Mouse (Mus musculus) ovary, postnatal 14 days (tissue): ENCODE measurements around the gene Gm38431.
A peak's percentile ranks its signal among the peaks of the same experiment; 100 is the strongest.
"Not testable (repeated sequence)": the region's sequence is repeated elsewhere in the genome, so short reads cannot be mapped to it uniquely, and the experiment has no call there.

ENCODE experiments used
- DNase-seq: peaks from one replicate; pipeline ENCODE4 v3.0.0; 2022; ENCODE audit warnings: low spot score

Gm38431 gene

DNA sequence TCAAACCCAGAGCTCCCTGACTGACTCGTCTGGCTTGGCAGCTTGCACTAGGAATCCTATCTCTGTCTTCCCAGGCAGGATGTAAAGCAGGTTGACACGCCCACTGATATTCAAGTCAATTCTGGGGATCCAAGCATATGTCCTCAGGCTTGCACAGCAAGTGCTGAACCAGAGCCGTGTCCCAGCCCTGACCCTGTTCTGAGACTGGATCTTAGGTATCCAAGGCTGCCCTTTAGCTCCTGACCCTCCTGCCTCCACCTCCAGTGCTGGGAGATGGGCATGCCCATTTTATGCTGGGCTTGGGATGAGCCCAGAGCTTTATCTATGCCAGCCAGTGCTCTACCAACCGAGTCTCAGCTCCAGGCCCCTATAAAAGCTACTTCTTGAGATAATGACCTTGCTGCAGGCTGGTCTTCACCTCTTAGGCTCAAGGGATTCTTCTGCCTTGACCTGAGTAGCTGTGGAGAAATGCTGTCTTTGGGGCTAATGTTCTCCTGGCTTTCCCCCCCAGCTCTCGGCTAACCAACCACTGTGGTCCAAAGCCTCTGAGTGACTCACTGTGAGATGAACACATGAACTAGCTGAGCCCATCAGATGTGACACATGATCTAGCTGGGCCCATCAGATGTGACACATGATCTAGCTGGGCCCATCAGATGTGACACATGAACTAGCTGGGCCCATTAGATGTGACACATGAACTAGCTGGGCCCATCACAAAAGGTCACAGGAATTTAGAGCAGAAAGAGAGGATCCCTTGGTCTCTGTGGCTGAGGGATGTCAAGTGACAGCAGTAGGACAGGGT, 14.2 kb upstream of the Gm38431 start:
- DNase-seq: no peak

DNA sequence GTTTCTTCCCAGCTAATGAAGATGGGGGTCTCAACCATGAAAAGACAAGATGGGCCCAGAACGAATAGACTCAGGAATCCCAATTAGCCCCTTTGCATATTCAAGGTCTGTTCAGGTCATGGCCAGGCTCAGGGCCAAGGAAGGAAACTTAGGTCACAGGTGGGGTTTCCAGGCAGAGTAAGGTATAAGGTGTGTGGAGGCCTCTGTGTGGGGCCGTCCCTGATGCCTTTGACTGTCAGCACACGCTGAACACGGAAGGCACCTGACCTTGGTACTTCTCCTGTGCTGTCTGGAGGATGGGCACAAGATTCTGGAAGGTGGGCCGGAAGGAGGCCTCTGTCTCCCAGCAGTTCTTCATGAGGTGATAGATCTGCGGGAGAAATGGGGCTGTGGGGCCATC, 13.0 kb upstream of the Gm38431 start:
- no peak for DNase-seq

DNA sequence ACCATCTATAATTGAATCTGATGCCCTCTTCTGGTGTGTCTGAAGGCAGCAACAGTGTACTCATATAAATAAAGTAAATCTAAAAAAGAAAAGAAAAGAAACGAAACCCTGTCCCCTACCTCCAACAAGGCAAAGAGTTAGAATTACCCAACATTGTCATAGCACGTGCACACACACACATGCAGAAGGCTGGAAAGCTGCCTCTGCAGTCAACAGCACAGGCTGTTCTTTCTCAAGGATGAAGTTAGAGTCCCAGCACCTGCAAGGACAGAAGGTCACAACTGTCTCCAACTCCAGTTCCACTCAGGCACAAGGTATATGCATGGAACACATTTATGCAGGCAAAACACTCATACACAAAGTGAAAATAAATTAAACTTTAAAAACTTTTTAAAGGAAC, 10.3 kb upstream of the Gm38431 start:
- DNase-seq: no peak

DNA sequence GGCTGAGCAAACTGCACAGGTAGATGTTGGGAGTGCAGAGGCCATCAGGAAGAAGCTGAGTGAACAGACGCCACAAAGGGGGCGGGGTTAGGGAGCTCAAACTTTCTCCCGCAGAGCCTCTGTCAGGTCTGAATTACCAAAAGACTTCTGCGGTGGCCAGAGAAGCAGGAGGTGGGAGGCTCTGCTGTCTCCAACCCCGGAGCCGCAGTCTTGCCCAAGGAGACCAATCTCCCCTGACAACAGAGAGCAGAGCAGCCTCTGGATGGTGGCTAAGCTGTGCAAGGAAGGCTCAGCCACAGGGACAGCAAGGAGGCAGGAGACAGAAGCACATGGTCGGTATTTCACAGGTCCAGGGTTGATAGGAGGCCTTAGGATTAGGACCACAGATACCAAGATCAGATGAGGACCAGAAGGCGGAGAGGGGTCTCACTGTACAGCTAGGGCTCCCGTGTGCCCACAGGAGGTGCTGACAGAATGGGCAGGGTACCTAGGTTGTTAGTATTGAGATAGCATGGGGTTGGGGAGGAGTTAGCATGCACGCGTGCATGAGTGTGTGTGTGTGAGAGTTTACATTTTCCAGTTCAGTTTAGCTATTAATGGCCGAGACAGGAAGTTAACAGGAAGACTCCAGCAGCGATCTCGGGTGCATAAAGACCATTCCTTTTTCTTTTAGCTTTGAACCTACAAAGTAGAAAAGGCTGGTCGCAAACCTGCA, 8.8 kb upstream of the Gm38431 start:
- DNase-seq: no peak

DNA sequence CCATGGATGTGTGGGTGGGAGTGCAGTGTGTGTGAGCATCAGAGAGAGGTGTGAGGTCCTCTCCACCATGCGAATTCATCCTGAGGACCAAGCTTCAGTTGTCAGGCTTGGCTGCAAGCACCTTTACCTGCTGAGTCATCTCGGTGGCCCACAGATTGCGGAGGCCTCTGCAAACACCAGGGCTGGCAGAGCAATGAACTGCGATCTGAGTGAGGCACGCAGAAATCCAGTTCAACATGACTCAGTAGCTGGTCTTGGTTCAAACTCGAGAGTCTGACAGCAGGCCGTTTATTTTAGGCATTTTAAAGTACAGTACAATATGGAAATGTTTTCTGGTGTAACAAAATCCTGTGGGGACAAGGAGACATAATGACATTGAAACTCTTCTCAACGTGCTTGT, 6.0 kb upstream of the Gm38431 start:
- no peak for DNase-seq

DNA sequence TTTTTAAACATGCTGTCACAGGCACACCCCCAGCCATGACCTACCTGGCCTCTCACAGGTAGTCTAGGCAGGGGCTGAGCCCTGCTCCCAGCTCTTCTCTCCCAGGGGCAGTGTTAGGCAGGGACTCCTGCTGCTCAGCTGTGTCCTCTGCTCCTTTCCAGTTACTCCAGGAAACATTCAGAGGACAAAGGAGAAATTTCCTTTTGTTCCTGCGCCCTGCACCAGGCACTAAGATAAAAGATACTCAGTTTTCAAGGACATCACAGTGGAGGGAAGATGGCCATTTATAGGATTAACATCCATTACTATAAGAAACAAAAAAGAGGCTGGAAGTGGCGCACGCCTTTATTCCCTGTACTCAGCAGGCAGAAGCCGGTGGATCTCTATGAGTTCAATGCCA, 4.2 kb upstream of the Gm38431 start:
- DNase-seq: no peak

DNA sequence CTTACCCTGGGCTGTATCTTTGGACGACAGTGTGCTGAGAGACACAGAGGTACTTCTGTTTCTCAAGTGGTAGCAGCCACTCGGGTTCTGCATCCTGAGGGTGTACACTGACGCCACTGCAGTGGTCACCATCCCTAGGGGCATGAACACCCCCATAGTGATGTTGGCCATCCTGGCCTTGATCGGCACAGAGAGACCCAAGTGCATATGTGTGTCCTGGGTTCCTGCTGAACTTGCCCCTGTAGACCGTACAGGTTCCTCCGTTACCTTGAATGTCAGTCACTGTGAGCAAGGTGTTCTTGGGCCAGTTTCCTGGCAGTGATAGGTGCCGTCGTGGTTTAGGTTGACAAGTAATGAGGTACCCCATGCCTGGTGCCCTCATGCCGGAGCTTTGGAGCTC, 1.6 kb upstream of the Gm38431 start:
- no peak for DNase-seq

DNA sequence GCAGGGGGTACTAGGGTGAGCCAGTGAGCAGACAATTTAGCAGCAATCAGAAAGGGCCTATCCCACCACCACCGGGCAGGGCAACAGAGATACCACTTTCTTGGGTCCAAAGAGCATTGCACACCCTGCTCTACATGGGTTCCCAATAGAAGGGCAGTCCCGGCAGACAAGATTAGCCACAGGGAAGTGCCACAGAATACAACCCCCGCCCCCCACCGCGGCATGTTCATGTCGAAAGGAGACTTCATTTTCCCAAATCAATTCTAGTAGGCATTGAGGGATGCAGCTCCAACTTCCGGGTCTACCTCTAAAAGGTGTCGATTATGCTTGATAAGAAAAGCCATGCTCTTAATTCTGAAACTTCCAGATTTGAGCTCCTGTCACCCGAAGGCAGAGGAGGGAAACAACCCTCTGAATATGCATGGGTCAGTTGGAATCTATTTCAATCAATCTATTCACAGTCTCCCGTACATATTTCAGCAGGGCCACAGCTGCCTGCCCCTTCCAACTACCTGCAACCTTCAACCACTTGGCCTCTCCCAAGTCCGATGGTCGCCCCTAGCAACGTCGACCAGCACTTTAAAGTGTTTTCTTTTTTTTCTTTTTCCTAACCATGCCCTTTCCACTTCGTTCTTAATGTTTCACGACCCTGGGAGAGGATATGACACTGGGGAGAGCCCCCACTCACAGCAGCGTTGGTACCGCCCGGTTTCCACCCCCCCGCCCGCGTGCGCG, 658 bp downstream of the Gm38431 start:
- DNase-seq: no peak

DNA sequence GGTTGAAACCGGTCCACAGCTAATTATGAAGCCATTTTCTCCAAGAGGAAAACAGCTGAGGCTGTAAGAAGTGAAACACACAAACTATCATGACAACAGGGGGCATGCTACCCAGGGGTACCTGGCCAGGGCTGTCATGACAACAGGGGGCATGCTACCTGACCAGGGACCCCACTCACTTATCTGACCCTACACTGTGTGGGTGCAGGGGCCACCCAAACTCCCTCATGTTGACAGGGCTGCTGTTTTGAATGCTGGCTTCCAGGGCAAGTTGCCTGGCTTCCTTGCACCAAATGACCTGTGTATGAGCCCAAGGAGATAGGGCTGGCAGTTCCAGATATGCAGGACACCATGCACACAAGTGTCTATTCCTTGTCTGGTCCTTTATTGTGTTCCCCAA, 1.3 kb downstream of the Gm38431 start:
- no peak for DNase-seq

DNA sequence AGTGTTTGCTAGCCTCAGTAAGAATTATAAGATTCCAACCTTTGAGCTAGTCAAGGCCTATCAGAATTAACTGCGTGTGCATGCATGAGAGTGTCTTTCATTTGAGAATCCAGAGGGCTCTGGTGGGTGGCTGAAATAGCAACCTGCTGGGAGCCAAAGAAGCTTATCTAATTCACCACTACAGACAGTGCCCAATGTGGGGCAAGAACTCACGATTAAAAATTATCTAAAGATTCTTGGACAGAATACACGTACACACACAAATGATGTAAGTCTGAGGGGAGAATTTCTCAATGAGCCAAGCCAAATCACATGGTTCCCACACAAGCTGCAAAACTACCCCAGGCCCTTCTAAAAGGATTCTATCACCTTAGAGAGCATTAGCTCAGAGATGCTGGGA, 8.5 kb downstream of the Gm38431 start:
- DNase-seq: no peak

DNA sequence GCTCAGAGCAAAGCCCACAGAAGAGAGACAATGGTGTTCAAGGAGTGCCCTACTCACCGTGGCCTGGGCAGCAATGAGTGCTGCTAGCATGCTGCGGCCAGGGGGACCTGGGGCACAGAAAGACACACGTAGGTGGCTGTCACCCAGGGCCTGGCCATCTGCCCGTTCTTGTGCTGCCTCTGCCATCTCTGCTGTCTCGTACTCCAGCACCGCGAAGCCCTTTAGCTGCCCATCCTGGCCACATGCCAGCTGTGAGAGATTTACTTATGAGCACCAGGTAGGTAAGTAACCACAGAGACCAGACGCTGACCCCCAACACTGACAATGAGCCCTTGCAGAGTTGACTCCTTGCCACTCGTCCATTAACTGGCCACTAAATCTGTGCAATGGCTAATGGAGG, 10.7 kb downstream of the Gm38431 start:
- no peak for DNase-seq

DNA sequence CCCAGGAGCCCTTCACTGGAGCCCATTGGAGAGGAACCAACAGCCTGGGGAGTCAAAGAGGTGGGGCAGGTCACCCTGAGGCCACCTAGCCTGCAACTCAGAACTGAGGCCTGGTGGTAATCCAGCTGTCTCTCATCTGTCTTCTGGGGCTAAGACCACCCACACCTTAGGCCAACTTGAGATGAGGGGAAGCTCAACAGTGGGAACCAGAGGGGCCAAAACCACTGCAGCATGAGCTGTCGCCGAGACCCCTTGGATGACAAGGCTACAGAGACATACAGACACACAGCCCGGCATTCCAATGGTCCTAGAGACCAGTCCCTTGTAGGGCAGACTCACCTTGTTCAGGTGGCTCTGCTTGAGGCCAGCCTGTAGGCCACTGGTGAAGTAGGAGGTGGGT, 16.2 kb downstream of the Gm38431 start:
- no peak for DNase-seq

DNA sequence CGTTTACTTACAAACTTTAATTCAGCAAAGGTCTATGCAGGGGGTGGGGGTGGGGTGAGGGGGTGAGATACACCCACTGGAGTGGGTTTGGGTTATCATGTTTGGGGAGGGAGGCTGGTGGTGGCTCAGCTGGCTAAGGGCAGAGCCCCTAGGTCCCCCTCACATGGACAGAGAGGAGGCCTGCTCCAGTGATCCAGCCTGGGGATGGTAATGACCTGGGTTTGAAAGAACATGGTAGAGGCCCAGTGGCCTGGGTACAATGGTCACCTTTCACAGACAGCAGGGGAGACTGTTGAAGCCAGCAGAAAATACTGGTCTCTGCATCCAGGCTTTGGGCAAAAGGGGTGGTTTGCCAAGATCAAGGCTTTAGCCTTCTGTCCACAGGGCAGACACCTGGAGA, 17.6 kb downstream of the Gm38431 start:
- no peak for DNase-seq

DNA sequence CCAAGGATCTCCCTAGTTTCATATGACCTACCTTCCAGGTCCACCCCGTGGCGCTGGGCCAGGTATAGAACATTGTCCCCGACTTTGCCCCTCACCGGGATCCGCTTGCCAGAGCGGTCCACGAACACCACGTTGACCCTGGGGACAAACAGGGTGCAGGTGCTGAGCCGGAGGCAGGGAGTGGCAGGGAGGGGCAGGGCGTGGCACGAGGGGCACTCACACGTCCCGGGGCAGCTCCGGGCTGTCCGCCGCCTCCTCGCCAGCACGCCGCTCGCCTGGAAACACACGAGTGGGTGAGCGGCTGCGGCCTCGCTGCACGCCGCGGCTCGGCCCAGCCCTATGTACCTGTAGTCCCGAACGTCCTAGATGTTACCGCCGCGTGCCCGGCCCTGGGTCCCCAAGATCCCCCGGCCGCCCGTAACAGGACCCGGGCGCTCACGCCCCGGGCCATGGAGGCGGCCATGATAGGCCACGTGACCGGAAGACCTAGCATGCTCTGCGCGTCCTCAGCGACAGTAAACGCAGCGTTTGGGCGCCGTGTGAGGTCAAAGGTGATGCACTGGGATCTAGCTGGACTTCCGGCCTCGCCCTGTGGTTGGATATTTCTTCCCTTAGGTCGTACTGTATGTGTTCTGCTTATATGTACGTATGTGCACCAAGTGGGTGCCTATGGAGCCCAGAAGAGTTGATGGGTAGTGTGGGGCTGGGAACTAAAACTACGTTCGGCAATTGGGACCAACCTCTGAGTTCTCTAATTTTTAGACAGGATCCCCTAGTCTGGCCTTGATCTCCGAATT, 18.6 kb downstream of the Gm38431 start, which contains the start of the genes Gm49373 and Fdx1l:
Gene Gm49373 (minus strand): TSS at position 53 of the 797 bp plus-strand sequence.
Gene Fdx1l (minus strand): TSS at position 571 of the 797 bp plus-strand sequence.
- DNase-seq: peak; percentile 81

DNA sequence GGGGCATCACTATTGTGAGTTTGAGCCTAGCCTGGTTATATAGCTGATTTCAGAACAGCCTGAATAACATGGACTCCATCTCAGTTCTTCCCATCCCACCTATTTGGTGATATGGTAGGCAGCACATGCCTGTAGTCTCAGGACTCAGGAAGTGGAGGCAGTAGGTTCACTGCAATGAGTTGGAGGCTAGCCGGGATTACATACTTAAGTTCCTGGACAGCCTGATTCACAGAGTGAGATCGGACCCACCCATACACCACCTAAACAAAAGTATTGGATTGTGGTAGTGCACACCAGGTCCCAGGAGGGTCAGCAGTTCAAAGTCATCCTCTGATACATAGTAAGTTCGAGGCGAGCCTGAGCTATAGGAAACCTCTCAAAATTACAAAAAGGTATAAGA, 19.2 kb downstream of the Gm38431 start:
- DNase-seq: no peak

DNA sequence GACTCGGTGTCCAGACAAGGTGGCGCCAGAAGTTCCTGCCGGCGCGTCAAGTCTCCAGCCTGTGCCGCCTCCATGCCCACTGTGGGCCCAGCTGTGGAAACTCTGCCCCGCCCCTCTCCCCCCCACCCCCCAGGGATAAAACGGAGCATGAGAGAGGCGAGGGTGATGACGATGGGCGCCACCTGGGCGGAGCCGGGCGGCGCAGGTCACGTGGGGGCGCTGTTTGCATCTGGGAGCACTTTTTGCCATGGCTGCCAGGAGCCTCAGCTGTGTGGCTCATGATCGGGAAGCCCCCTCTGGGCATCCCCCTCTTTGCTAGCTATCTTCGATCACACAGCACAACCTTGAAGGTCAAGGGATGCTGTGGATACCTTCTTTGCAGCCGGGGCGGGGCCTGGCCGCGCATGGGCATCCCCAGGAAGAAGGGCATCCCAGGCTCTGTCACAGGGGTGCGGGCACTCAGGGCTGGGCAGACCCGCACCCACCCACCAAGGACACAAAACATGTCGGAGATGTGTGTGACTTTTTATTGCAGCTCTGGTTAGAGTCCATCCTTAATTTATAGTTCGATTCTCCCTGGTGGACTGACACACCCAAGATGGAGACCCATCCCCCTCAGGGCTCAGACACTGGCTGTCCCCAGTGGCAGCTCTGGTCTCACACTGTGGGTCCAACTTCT, 24.7 kb downstream of the Gm38431 start, which contains the start of gene Zglp1:
Gene Zglp1 (minus strand): TSS at position 88 of the 679 bp plus-strand sequence.
- no peak for DNase-seq

DNA sequence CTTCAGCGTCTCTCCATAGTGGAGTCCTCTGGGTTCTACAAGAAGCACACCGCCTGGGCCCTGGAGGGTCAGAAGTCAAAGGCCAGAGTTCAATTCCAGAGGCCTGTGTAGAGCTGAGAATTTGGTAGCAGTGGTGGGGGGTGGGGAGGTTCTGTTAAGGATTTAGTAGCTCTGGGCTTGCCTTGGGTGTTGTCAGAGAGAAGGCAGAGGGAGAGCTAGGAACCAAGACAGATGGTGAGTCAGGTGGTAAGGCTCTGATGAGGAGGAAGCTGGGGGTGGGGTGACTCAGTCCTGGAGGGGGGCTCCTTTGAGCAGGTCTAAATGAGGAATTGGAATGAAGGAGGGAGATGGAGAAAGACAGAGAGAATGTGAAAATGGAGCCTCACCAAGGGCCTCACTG, 28.9 kb downstream of the Gm38431 start:
- DNase-seq: no peak

DNA sequence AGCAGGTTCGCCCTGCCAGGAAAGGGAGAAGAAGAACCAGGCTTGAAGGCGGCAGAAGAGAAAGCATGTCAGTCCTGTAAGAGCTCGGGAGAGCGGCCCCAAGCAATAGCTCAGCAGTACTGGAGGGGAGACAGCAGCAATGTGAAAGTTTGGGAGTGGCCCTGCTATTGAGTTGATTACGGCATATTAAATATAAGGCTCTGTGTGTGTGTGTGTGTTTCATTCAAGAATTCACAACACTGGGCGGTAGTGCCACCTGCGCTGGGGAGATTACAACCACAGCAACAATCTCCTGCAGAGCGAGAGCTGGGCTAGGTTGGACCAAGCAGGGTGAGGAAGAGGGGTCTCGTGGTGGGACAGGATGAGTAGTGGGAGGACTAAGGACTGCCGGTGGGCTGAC, 40.2 kb downstream of the Gm38431 start:
- DNase-seq: no peak

DNA sequence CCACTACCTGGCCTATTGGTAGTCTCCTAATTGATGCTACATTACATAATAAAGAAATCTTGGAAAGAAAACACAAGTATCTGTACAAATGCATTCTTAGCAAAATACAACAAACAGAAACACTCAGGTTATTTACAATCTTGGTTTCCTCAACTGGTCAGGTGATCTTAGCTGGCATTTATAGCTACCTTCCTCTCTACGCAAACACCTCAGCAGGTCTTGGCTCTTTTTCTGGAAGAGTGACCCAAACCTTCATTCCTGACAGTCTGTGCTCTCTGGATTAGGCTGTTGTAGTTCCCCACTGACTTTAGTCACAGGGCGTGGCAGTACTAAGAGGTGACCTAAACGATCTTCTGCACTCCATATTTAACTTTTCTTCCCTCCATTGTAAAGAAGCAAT, 46.6 kb downstream of the Gm38431 start:
- DNase-seq: no peak

DNA sequence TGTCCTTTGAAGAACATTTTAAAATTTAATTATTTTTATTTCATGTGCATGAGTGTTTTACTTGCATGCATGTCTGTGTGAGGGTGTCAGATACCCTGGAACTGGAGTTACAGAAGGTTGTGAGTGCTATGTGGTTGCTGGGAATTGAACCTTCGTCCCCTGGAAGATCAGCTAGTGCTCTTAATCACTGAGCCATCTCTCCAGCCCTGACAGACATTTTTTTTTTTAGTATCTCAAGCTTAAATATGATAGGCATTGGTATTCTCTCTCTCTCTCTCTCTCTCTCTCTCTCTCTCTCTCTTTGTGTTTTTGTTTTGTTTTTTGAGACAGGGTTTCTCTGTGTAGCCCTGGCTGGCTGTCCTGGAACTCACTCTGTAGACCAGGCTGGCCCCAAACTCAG, 47.0 kb downstream of the Gm38431 start:
- not testable (repeated sequence) for DNase-seq

DNA sequence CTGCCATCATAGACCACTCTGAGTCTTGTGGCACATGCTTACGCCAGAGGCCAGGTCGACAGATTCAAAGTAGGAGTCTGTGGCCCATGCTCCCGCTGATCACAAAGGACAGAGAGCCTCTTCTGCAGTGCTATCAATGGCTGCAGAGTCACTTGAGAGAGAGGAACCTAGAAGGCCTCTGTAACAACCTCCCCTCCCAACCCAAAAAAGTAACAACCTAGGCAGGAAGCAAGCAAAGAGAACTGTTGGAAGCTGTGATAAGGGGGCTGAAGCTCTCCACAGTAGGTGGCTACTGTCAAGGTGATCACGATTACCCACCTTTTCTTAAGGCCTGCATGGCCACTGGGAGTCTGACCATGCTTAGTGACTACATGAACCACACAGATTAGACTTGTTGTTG, 48.2 kb downstream of the Gm38431 start:
- DNase-seq: no peak
